Mouse (Mus musculus) limb, embryonic 13.5 days (tissue): Measurements from ENCODE around the gene Chac1. TPM values are rescaled to one million over a fixed set of nuclear protein-coding genes. Genes with fewer than 3 reads are reported as not detected.

Source experiments
- ATAC-seq: fragments of 200-750 bp; cut with Nextera tagmentation; 2 replicates; pipeline ENCODE4 v1.8.0; 2017; ENCODE audit warnings: low read depth, moderate number of reproducible peaks, moderate TSS enrichment; ENCODE audit not compliant: low FRiP score
- H3K27ac ChIP-seq: fragments of 300-500 bp; sonication (generic); 2 replicates; pipeline ENCODE4 v1.5.1; 2015; ENCODE audit warnings: inconsistent platforms, mild to moderate bottlenecking, moderate library complexity
- H3K27me3 ChIP-seq: fragments of 300-500 bp; sonication (generic); 2 replicates; pipeline ENCODE4 v1.6.1; 2015; ENCODE audit warnings: mild to moderate bottlenecking, inconsistent platforms
- H3K36me3 ChIP-seq: fragments of 300-500 bp; sonication (generic); 2 replicates; pipeline ENCODE4 v1.6.1; 2015; ENCODE audit warnings: inconsistent platforms, mild to moderate bottlenecking, moderate library complexity
- H3K4me1 ChIP-seq: fragments of 300-500 bp; sonication (generic); 2 replicates; pipeline ENCODE4 v1.6.1; 2015; ENCODE audit warnings: inconsistent platforms
- H3K4me2 ChIP-seq: fragments of 300-500 bp; sonication (generic); replicated peaks from 2 replicates; pipeline ENCODE4 v1.6.1; 2015; ENCODE audit warnings: inconsistent platforms, mild to moderate bottlenecking, moderate library complexity
- H3K4me3 ChIP-seq: fragments of 300-500 bp; sonication (generic); 2 replicates; pipeline ENCODE4 v1.5.1; 2015; ENCODE audit warnings: moderate library complexity, mild to moderate bottlenecking, inconsistent platforms
- H3K9ac ChIP-seq: fragments of 300-500 bp; sonication (generic); 2 replicates; pipeline ENCODE4 v1.6.1; 2015; ENCODE audit warnings: mild to moderate bottlenecking, inconsistent platforms
- H3K9me3 ChIP-seq: fragments of 300-500 bp; sonication (generic); 2 replicates; pipeline ENCODE4 v1.6.1; 2016; ENCODE audit warnings: inconsistent platforms
- WGBS: fragments of 180-500 bp; shearing (Covaris S2); methylation state at CpG from one replicate; pipeline ENCODE4 v1.1.7; 2015; 5-methylcytosine and 5-hydroxymethylcytosine counted together
- polyA plus RNA-seq: library from polyadenylated mRNA; unstranded; fragments of >200 nt; fragmentation: Nextera tagmentation; extraction: Ambion mirVana; gene quantifications from 2 replicates; pipeline ENCODE4 v1.2.1, GENCODE M21; 2015

The Chac1 gene
- polyA plus RNA-seq, 1 experiment from 2014 or later = 0.70 TPM

- Histone ChIP-seq H3K27me3 (peaks cover 59% of the 10 kb centered on the region), H3K4me3 (no peak overlapping the region), H3K4me2 (no peak overlapping the region), H3K27ac (no peak overlapping the region), H3K9ac (no peak overlapping the region), H3K9me3 (no peaks in the 10 kb centered on the region), H3K4me1 (peaks cover 4% of the 10 kb centered on the region), H3K36me3 (no peaks in the 10 kb centered on the region)
- no peak for ATAC-seq
- 76% methylated on average over 24 of the region's 24 CpGs for WGBS
Measured at GRCm38 (mm10) chr2:119332177-119332661, 18.8 kb upstream of the Chac1 start.

DNA sequence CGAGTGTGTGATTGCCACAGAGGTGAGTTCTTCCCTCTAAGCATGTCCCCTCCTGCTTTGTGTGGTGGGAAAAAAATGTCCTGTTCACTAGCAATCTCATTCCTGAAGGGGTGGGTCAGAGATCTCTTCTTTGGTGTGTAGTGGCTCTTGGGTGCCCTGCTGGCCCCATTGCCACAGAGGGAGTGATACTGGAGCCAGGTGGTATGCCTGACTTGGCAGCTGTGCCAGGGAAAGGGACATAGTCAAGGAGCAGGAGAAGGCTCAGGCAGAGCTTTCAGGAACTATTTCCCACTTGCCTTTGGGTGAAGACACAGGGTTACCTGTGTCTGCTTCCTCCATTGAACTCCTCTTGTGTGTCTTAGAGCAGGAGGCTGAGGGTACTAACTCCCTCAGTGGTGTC lies 16.9 kb upstream of the Chac1 start:
- no peak for ATAC-seq
- 34% methylated on average over 1 of the region's 1 CpGs for WGBS
- peaks cover 42% of the 10 kb centered on the region for H3K27me3 ChIP-seq
- H3K4me1 ChIP-seq = peaks cover 5% of the 10 kb centered on the region
- no peaks in the 10 kb centered on the region for H3K9me3 ChIP-seq
- no peak overlapping the region for H3K9ac ChIP-seq
- H3K4me3 ChIP-seq = no peak overlapping the region
- no peaks in the 10 kb centered on the region for H3K36me3 ChIP-seq
- no peak overlapping the region for H3K4me2 ChIP-seq
- no peak overlapping the region for H3K27ac ChIP-seq

GRCm38 (mm10) chr2:119334964-119335525 lies 16.0 kb upstream of the Chac1 start:
- Histone ChIP-seq H3K27ac (no peak overlapping the region), H3K9me3 (no peaks in the 10 kb centered on the region), H3K4me1 (peaks cover 5% of the 10 kb centered on the region), H3K36me3 (no peaks in the 10 kb centered on the region), H3K9ac (no peak overlapping the region), H3K4me2 (no peak overlapping the region), H3K4me3 (no peak overlapping the region), H3K27me3 (peaks cover 34% of the 10 kb centered on the region)
- 67% methylated on average over 7 of the region's 7 CpGs for WGBS
- ATAC-seq = no peak

DNA sequence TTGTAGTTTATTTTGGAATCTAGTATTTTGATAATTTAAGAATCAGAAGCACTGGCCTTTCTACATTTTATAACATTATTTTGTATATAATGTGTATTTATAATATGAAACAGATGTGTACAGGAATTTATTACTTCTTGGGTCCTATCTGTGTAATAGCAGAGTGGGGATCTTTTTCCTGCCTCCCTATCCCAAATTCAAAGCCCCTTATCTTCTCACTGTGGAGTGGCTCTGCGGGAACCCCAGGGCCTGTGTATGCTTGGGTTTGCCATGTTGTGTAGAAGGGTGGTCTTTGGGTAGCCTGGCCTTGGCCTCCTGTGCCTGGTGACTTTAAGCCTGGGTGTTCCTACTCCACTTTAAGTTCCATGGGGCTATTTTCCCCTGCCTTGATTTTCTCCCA lies 15.5 kb upstream of the Chac1 start:
- H3K4me1 ChIP-seq = peaks cover 5% of the 10 kb centered on the region
- H3K4me2 ChIP-seq = no peak overlapping the region

GRCm38 (mm10) chr2:119336002-119336401 lies 15.0 kb upstream of the Chac1 start:
- Histone ChIP-seq H3K27ac (no peak overlapping the region), H3K27me3 (peaks cover 24% of the 10 kb centered on the region), H3K4me2 (no peak overlapping the region), H3K36me3 (no peaks in the 10 kb centered on the region), H3K9ac (no peak overlapping the region), H3K4me1 (peaks cover 5% of the 10 kb centered on the region), H3K9me3 (no peaks in the 10 kb centered on the region), H3K4me3 (no peak overlapping the region)
- 69% methylated on average over 2 of the region's 2 CpGs for WGBS
- no peak for ATAC-seq

More for the DNA sequence above, 15.5 kb upstream of the Chac1 start:
- Histone ChIP-seq H3K27me3 (peaks cover 29% of the 10 kb centered on the region), H3K36me3 (no peaks in the 10 kb centered on the region), H3K9me3 (no peaks in the 10 kb centered on the region), H3K27ac (no peak overlapping the region), H3K9ac (no peak overlapping the region; the same call in 1 of the 2 replicates), H3K4me3 (no peak overlapping the region)
- ATAC-seq = no peak
- WGBS = 80% methylated on average over 1 of the region's 1 CpGs

GRCm38 (mm10) chr2:119336470-119336869 lies 14.6 kb upstream of the Chac1 start:
- 69% methylated on average over 10 of the region's 10 CpGs for WGBS
- Histone ChIP-seq H3K27ac (no peak overlapping the region), H3K27me3 (peaks cover 20% of the 10 kb centered on the region), H3K9me3 (no peaks in the 10 kb centered on the region), H3K4me3 (no peak overlapping the region), H3K4me1 (peaks cover 5% of the 10 kb centered on the region), H3K36me3 (no peaks in the 10 kb centered on the region), H3K4me2 (no peak overlapping the region), H3K9ac (no peak overlapping the region)
- no peak for ATAC-seq

DNA sequence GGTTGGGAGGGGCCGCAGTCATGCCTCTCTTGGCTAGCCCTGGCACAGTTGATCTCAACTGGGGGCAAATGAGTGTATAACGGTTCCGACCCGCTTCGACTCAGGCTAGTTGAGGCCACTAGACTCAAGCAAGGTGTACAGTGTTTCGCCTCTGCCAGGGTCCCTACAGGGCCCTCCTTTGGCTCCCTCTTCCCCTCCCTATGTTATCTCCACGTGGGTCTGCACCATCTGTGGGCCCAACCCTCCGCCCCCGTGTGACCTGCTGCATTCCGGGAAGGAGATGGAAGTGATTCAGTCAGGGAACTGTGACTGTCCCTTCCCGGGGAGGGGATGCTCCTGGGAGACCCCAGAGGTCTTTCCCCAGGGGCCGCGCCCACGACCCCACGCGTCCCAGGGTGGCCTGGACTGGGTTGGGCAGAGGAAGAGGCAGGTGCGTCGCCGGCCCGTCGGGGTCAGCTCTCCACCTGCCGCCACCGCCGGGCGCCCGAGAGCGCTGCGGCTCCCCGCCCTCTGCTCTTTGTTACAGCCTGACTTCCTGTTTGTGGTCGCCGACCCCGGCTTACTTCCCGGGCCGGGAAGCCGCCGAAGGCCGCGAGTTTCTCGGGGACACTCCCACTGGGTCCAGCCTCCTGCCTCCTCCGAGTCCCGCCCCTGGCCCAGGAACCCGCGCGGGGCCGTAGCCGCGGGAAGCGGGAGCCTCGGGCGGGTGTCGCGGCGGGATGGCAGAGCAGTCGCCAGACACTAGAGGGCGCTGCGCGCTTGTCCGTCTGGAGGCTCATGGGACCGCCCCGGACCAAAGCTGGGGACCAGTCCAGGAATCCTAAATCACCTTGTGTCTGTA lies 13.4 kb upstream of the Chac1 start:
- 8% methylated on average over 60 of the region's 60 CpGs for WGBS
- Histone ChIP-seq H3K36me3 (no peaks in the 10 kb centered on the region), H3K27ac (peak overlapping the region; percentile 39; the same call in 1 of the 2 replicates), H3K4me1 (peaks cover 5% of the 10 kb centered on the region), H3K27me3 (peaks cover 8% of the 10 kb centered on the region; the same call in 1 of the 2 replicates), H3K9me3 (no peaks in the 10 kb centered on the region), H3K4me3 (peak overlapping the region; percentile 62), H3K4me2 (peak overlapping the region; percentile 81), H3K9ac (peak overlapping the region; percentile 74)
- peak; percentile 80 for ATAC-seq

DNA sequence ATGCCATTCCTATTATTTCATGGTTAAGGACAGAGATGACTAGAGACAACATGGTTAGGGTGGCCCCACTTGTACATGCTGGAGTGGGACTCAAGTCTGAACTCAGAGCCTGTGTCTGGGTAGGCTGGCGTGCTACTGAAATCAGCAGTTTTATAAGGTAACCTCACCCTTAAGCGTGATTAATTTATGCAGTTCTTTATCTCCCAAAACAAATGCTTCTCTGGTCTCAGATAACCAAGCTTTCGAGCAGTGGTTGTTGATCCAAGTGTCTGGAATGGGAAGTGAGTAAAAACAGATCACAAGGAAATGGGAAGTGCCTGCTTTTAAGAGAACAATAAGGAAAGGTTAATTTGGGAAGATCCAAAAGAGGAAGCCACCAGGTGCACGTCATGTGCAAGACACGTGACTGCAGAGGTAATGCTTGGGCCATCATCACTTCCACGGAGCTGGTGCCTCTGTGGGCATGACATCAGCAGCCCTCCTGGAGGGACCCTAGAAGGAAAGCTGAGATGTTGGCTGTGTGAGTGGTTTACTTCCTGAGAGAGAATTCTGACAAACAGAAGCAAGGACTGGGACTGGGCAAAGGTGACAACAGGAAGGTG lies 6.4 kb upstream of the Chac1 start:
- Histone ChIP-seq H3K9ac (no peak overlapping the region), H3K4me3 (no peak overlapping the region), H3K4me1 (no peaks in the 10 kb centered on the region), H3K27ac (no peak overlapping the region), H3K36me3 (no peaks in the 10 kb centered on the region), H3K27me3 (peaks cover 8% of the 10 kb centered on the region), H3K4me2 (no peak overlapping the region), H3K9me3 (no peaks in the 10 kb centered on the region)
- 47% methylated on average over 6 of the region's 6 CpGs for WGBS
- ATAC-seq = no peak

DNA sequence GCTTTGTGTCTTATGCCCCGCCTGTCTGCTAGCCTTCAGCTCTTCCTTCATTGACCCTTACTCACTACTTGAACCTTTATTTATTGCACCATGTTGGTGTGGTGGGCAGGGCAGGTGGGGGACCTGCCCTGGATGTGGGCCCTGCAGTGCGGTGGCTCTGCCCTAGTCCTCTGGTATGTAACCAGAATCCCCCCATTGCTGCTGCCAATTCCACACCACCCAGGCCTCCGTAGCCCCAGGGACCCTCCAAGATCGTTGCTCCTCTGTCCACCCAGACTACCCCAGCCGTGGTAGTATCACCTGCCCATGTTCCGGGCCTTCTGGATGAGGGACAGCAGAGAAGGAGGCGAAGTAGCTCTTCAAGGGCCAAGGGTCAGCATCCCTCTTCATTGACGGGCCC lies 2.7 kb downstream of the Chac1 start:
- WGBS = 89% methylated on average over 8 of the region's 8 CpGs
- Histone ChIP-seq H3K4me1 (peaks cover 6% of the 10 kb centered on the region), H3K9me3 (0 out of 2 replicates have a peak, but pooled peaks cover 4% of the 10 kb centered on the region), H3K4me2 (no peak overlapping the region), H3K27ac (no peak overlapping the region), H3K27me3 (peaks cover 37% of the 10 kb centered on the region), H3K9ac (no peak overlapping the region), H3K36me3 (no peaks in the 10 kb centered on the region), H3K4me3 (no peak overlapping the region)
- ATAC-seq = no peak

- peaks cover 6% of the 10 kb centered on the region for H3K4me1 ChIP-seq
- H3K9me3 ChIP-seq = 0 out of 2 replicates have a peak, but pooled peaks cover 4% of the 10 kb centered on the region
Measured at GRCm38 (mm10) chr2:119355089-119355488, 4.1 kb downstream of the Chac1 start.

DNA sequence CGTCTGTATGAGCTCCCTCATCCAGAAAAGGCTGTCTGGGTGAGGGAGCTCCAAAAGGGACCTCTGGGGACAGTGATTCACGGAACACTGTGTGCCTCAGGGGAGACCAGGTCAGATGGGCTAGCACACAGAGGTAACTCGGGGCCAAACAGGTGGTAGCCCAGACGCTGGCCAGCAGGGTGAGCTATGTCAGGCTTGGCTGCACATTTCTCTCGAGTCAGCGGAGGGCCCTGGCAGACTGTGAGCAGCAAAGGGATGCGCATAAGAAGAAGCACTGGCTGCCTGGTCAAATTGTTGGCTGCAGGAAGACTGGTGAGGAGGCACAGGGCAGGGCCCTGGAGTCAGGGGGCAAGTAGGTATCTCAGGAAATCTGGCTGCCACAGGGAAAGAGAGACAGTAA lies 4.6 kb downstream of the Chac1 start:
- H3K4me1 ChIP-seq = peaks cover 3% of the 10 kb centered on the region
- no peak overlapping the region for H3K27ac ChIP-seq
- peaks cover 23% of the 10 kb centered on the region for H3K27me3 ChIP-seq
- H3K36me3 ChIP-seq = no peaks in the 10 kb centered on the region
- H3K4me3 ChIP-seq = no peak overlapping the region
- WGBS = 24% methylated on average over 7 of the region's 7 CpGs
- ATAC-seq = no peak
- 0 out of 2 replicates have a peak, but pooled peaks cover 4% of the 10 kb centered on the region for H3K9me3 ChIP-seq
- H3K9ac ChIP-seq = no peak overlapping the region
- no peak overlapping the region for H3K4me2 ChIP-seq

More at GRCm38 (mm10) chr2:119355089-119355488, 4.1 kb downstream of the Chac1 start:
- WGBS = 74% methylated on average over 3 of the region's 3 CpGs
- H3K36me3 ChIP-seq = no peaks in the 10 kb centered on the region
- no peak overlapping the region for H3K4me2 ChIP-seq
- no peak overlapping the region for H3K4me3 ChIP-seq
- H3K27me3 ChIP-seq = peaks cover 28% of the 10 kb centered on the region
- ATAC-seq = no peak
- H3K9ac ChIP-seq = no peak overlapping the region
- no peak overlapping the region for H3K27ac ChIP-seq

- H3K27me3 ChIP-seq = peaks cover 16% of the 10 kb centered on the region
- no peak overlapping the region for H3K4me3 ChIP-seq
- no peak overlapping the region for H3K4me2 ChIP-seq
- no peak overlapping the region for H3K27ac ChIP-seq
- H3K9ac ChIP-seq = no peak overlapping the region
- no peaks in the 10 kb centered on the region for H3K4me1 ChIP-seq
- H3K9me3 ChIP-seq = 0 out of 2 replicates have a peak, but pooled peaks cover 8% of the 10 kb centered on the region
- no peak for ATAC-seq
- H3K36me3 ChIP-seq = peaks cover 2% of the 10 kb centered on the region; the same call in 1 of the 2 replicates
Measured at GRCm38 (mm10) chr2:119356310-119356709, 5.3 kb downstream of the Chac1 start.
